Mouse (Mus musculus): ENCODE data around the gene Zmiz1. TPM values are rescaled to one million over a fixed set of nuclear protein-coding genes. Genes with fewer than 3 reads are reported as not detected.

The Zmiz1 gene
- polyA plus RNA-seq, 1 experiment from 2014 or later = 6.1 TPM

DNA sequence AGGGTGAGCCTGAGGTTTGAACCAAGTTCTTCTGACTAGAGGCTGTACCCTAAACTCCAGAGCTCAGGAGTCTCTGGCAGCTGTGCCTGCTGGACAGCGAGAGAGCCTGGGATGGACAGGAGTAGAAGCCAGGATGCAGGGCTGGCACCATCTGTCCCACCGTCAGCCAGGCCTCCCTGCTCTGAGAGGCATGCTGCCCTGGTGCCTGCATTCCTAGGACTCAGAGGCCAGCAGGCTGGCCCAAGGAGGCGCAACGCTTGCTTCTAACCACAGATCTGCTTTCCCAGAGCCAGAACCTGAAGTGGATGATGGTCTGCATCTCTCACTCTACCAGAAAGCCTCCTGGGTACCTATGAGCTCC is 76.6 kb downstream of the Zmiz1 start:
- Histone ChIP-seq H3K4me3 (ENCODE audit: low read depth, low read length) (no peak overlapping the region), H3K9ac (ENCODE audit: low read depth, low read length) (no peak overlapping the region), H3K27me3 (ENCODE audit: control insufficient read depth, insufficient read depth, low read depth, low read length) (no peaks in the 10 kb centered on the region), H3K4me2 (ENCODE audit: low read depth, low read length) (no peak overlapping the region), H3K36me3 (ENCODE audit: control insufficient read depth, insufficient read depth) (no peaks in the 10 kb centered on the region), H3K4me1 (ENCODE audit: control insufficient read depth, low read depth, low read length) (peaks cover 51% of the 10 kb centered on the region), H3K27ac (ENCODE audit: low read length) (no peak overlapping the region), H3K9me3 (replicated peaks; ENCODE audit: control insufficient read depth, low read length) (no peaks in the 10 kb centered on the region)
- WGBS (ENCODE audit: insufficient replicate concordance) = 82% methylated on average over 4 of the region's 4 CpGs
- ATAC-seq (ENCODE audit: low read depth) = no peak

DNA sequence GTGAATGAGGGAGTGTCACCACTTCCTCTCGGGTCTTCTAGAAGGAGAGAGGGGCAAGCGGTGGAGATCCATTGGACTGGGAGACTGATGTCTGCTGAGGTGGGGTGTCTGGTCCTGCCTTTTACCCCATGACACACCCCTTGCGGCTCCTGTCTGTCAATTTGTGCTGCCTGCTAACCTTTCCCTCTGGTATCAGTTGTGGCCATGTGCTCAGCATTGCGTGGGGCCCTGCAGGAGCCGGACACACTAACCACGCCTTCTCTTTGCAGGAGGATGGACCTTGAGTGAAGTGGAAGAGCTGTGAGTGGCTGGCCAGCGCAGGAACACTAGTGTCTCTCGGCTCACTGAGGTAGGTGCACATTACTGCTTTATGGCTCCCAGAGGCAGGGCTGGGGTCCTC is 77.5 kb downstream of the Zmiz1 start:
- Histone ChIP-seq H3K4me2 (ENCODE audit: low read depth, low read length) (peak overlapping the region; percentile 18; the same call in 1 of the 2 replicates), H3K27ac (ENCODE audit: low read length) (0 out of 2 replicates have a peak overlapping the region, but pooled peaks have one; percentile 20), H3K4me1 (ENCODE audit: control insufficient read depth, low read depth, low read length) (peaks cover 49% of the 10 kb centered on the region), H3K4me3 (ENCODE audit: low read depth, low read length) (no peak overlapping the region), H3K36me3 (ENCODE audit: control insufficient read depth, insufficient read depth) (no peaks in the 10 kb centered on the region; the same call in 1 of the 2 replicates), H3K9me3 (replicated peaks; ENCODE audit: control insufficient read depth, low read length) (no peaks in the 10 kb centered on the region), H3K27me3 (ENCODE audit: control insufficient read depth, insufficient read depth, low read depth, low read length) (no peaks in the 10 kb centered on the region), H3K9ac (ENCODE audit: low read depth, low read length) (no peak overlapping the region)
- peak; percentile 63 for ATAC-seq (ENCODE audit: low read depth)
- WGBS (ENCODE audit: insufficient replicate concordance) = 33% methylated on average over 8 of the region's 8 CpGs

DNA sequence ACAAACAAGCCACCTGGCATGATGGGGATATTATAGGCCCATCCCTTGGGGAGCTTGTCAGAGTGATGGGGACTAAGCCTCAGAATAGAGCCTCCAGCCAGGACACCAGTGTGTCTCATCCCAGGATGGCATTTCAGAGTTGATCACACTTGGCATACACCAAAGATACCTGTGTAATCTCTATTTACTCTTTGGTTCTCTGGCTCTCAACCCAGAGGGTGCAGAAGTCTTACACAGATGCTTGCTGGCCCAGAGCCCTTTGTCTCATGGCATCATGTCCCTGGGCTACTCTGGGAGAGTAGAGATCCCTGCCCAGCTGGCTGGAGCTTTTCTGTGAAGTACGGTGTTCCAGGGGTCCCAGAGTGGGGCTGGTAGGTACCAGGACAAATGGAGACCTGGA is 78.4 kb downstream of the Zmiz1 start:
- H3K9ac ChIP-seq (ENCODE audit: low read depth, low read length) = no peak overlapping the region
- no peak for ATAC-seq (ENCODE audit: low read depth)
- peaks cover 46% of the 10 kb centered on the region for H3K4me1 ChIP-seq (ENCODE audit: control insufficient read depth, low read depth, low read length)
- H3K4me2 ChIP-seq (ENCODE audit: low read depth, low read length) = no peak overlapping the region
- H3K27ac ChIP-seq (ENCODE audit: low read length) = no peak overlapping the region
- no peaks in the 10 kb centered on the region for H3K27me3 ChIP-seq (ENCODE audit: control insufficient read depth, insufficient read depth, low read depth, low read length)
- no peaks in the 10 kb centered on the region for H3K9me3 ChIP-seq (replicated peaks; ENCODE audit: control insufficient read depth, low read length)
- no peaks in the 10 kb centered on the region; the same call in 1 of the 2 replicates for H3K36me3 ChIP-seq (ENCODE audit: control insufficient read depth, insufficient read depth)
- WGBS (ENCODE audit: insufficient replicate concordance) = 81% methylated on average over 1 of the region's 1 CpGs
- no peak overlapping the region for H3K4me3 ChIP-seq (ENCODE audit: low read depth, low read length)

GRCm38 (mm10) chr14:25538522-25538921 is 79.5 kb downstream of the Zmiz1 start:
- H3K27ac ChIP-seq (ENCODE audit: low read length) = no peak overlapping the region
- H3K4me3 ChIP-seq (ENCODE audit: low read depth, low read length) = no peak overlapping the region
- no peak overlapping the region for H3K9ac ChIP-seq (ENCODE audit: low read depth, low read length)
- no peaks in the 10 kb centered on the region for H3K9me3 ChIP-seq (replicated peaks; ENCODE audit: control insufficient read depth, low read length)
- H3K4me2 ChIP-seq (ENCODE audit: low read depth, low read length) = no peak overlapping the region
- 69% methylated on average over 2 of the region's 2 CpGs for WGBS (ENCODE audit: insufficient replicate concordance)
- peaks cover 37% of the 10 kb centered on the region for H3K4me1 ChIP-seq (ENCODE audit: control insufficient read depth, low read depth, low read length)
- H3K36me3 ChIP-seq (ENCODE audit: control insufficient read depth, insufficient read depth) = no peaks in the 10 kb centered on the region; the same call in 1 of the 2 replicates
- ATAC-seq (ENCODE audit: low read depth) = no peak
- H3K27me3 ChIP-seq (ENCODE audit: control insufficient read depth, insufficient read depth, low read depth, low read length) = no peaks in the 10 kb centered on the region

- WGBS (ENCODE audit: insufficient replicate concordance) = 75% methylated on average over 10 of the region's 10 CpGs
- ATAC-seq (ENCODE audit: low read depth) = no peak
Observed at GRCm38 (mm10) chr14:25539493-25540116, 80.6 kb downstream of the Zmiz1 start.

DNA sequence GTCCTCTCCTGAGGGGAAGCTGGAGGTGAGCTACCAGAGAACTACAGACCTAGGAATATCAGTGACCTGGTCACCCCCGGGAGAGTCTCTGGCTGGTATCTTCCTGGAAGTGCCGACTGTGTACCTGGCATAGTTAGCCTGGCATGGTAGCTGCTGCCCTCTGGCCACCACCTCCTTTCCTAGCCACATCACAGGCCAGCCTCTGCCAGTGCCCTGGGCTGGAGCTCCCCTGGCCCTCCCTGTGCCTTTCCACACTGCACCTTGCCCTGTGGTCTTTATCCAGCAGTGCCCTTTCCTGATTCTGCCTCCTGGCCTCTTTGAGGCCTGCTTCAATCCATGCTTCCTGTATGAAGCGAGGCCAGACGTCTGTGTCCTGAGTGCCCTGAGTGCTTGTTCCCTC is 81.2 kb downstream of the Zmiz1 start:
- 63% methylated on average over 4 of the region's 4 CpGs for WGBS (ENCODE audit: insufficient replicate concordance)
- H3K9me3 ChIP-seq (replicated peaks; ENCODE audit: control insufficient read depth, low read length) = no peaks in the 10 kb centered on the region
- no peak overlapping the region for H3K4me3 ChIP-seq (ENCODE audit: low read depth, low read length)
- H3K9ac ChIP-seq (ENCODE audit: low read depth, low read length) = no peak overlapping the region
- ATAC-seq (ENCODE audit: low read depth) = no peak
- no peaks in the 10 kb centered on the region for H3K27me3 ChIP-seq (ENCODE audit: control insufficient read depth, insufficient read depth, low read depth, low read length)
- peaks cover 20% of the 10 kb centered on the region for H3K4me1 ChIP-seq (ENCODE audit: control insufficient read depth, low read depth, low read length)
- no peaks in the 10 kb centered on the region; the same call in 1 of the 2 replicates for H3K36me3 ChIP-seq (ENCODE audit: control insufficient read depth, insufficient read depth)
- no peak overlapping the region for H3K4me2 ChIP-seq (ENCODE audit: low read depth, low read length)
- H3K27ac ChIP-seq (ENCODE audit: low read length) = no peak overlapping the region

More at GRCm38 (mm10) chr14:25539493-25540116, 80.6 kb downstream of the Zmiz1 start:
- H3K4me3 ChIP-seq (ENCODE audit: low read depth, low read length) = no peak overlapping the region
- no peak overlapping the region for H3K4me2 ChIP-seq (ENCODE audit: low read depth, low read length)
- H3K27ac ChIP-seq (ENCODE audit: low read length) = no peak overlapping the region
- no peaks in the 10 kb centered on the region; the same call in 1 of the 2 replicates for H3K36me3 ChIP-seq (ENCODE audit: control insufficient read depth, insufficient read depth)
- no peaks in the 10 kb centered on the region for H3K27me3 ChIP-seq (ENCODE audit: control insufficient read depth, insufficient read depth, low read depth, low read length)
- no peaks in the 10 kb centered on the region for H3K9me3 ChIP-seq (replicated peaks; ENCODE audit: control insufficient read depth, low read length)
- H3K4me1 ChIP-seq (ENCODE audit: control insufficient read depth, low read depth, low read length) = peaks cover 26% of the 10 kb centered on the region
- no peak overlapping the region for H3K9ac ChIP-seq (ENCODE audit: low read depth, low read length)

DNA sequence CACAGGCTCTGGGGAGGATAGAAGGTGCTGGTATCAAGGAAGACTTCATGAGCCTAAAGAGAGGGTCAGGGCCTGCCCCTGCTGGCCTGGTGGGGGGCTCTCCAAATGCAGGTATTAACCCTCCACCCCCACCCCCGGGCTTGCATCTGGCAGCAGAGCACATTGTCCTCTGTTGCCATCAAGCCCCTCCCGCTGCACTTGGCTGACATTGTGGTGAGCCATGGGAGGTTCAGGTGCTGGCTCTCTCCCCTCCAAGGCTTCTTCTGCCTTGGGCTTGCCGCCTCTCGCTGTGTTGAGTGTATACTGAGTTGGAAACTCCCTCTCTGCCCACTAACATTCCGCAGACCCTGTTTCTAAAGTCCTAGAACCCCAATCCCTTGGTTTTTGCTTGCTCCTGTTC is 82.2 kb downstream of the Zmiz1 start:
- ATAC-seq (ENCODE audit: low read depth) = no peak
- H3K4me3 ChIP-seq (ENCODE audit: low read depth, low read length) = no peak overlapping the region
- H3K4me2 ChIP-seq (ENCODE audit: low read depth, low read length) = no peak overlapping the region
- no peaks in the 10 kb centered on the region for H3K9me3 ChIP-seq (replicated peaks; ENCODE audit: control insufficient read depth, low read length)
- H3K36me3 ChIP-seq (ENCODE audit: control insufficient read depth, insufficient read depth) = no peaks in the 10 kb centered on the region; the same call in 1 of the 2 replicates
- H3K9ac ChIP-seq (ENCODE audit: low read depth, low read length) = no peak overlapping the region
- no peaks in the 10 kb centered on the region for H3K27me3 ChIP-seq (ENCODE audit: control insufficient read depth, insufficient read depth, low read depth, low read length)
- H3K4me1 ChIP-seq (ENCODE audit: control insufficient read depth, low read depth, low read length) = peaks cover 10% of the 10 kb centered on the region
- WGBS (ENCODE audit: insufficient replicate concordance) = 72% methylated on average over 5 of the region's 5 CpGs
- no peak overlapping the region for H3K27ac ChIP-seq (ENCODE audit: low read length)

DNA sequence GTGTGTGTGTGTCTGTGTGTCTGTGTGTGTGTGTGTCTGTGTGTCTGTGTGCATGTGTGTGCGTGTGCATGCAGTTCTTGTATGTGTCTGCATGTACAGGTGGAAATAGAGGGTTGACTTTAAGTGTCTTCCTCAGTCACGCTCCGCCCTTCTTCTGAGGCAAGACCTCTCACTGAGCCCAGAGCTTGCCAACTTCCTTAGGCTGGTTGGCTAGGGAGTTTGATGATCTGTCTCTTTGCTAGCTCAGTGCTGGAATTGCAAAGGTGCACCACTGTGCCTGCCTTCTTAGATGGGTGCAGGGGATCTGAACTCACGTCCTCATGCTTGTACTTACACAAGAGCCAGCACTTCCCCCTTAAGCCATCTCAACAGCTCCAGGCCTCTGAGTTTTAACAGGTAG is 84.1 kb downstream of the Zmiz1 start:
- WGBS (ENCODE audit: insufficient replicate concordance) = 73% methylated on average over 4 of the region's 4 CpGs
- H3K36me3 ChIP-seq (ENCODE audit: control insufficient read depth, insufficient read depth) = no peaks in the 10 kb centered on the region; the same call in 1 of the 2 replicates
- H3K27me3 ChIP-seq (ENCODE audit: control insufficient read depth, insufficient read depth, low read depth, low read length) = no peaks in the 10 kb centered on the region
- no peak overlapping the region for H3K4me2 ChIP-seq (ENCODE audit: low read depth, low read length)
- H3K9ac ChIP-seq (ENCODE audit: low read depth, low read length) = no peak overlapping the region
- no peak overlapping the region for H3K4me3 ChIP-seq (ENCODE audit: low read depth, low read length)
- H3K27ac ChIP-seq (ENCODE audit: low read length) = no peak overlapping the region
- no peaks in the 10 kb centered on the region for H3K9me3 ChIP-seq (replicated peaks; ENCODE audit: control insufficient read depth, low read length)
- ATAC-seq (ENCODE audit: low read depth) = no peak
- H3K4me1 ChIP-seq (ENCODE audit: control insufficient read depth, low read depth, low read length) = peaks cover 8% of the 10 kb centered on the region; the same call in 1 of the 2 replicates

GRCm38 (mm10) chr14:25543927-25544326 is 84.9 kb downstream of the Zmiz1 start:
- Histone ChIP-seq H3K4me3 (ENCODE audit: low read depth, low read length) (no peak overlapping the region), H3K36me3 (ENCODE audit: control insufficient read depth, insufficient read depth) (no peaks in the 10 kb centered on the region; the same call in 1 of the 2 replicates), H3K9me3 (replicated peaks; ENCODE audit: control insufficient read depth, low read length) (no peaks in the 10 kb centered on the region), H3K9ac (ENCODE audit: low read depth, low read length) (no peak overlapping the region), H3K27me3 (ENCODE audit: control insufficient read depth, insufficient read depth, low read depth, low read length) (no peaks in the 10 kb centered on the region), H3K4me2 (ENCODE audit: low read depth, low read length) (no peak overlapping the region), H3K4me1 (ENCODE audit: control insufficient read depth, low read depth, low read length) (peaks cover 8% of the 10 kb centered on the region; the same call in 1 of the 2 replicates), H3K27ac (ENCODE audit: low read length) (no peak overlapping the region)
- WGBS (ENCODE audit: insufficient replicate concordance) = 87% methylated on average over 4 of the region's 4 CpGs
- no peak for ATAC-seq (ENCODE audit: low read depth)

Data from liver, embryonic 16.5 days (tissue).